Mouse (Mus musculus) gastrocnemius, postnatal 25 days (tissue): Measurements from ENCODE around the gene Fktn. TPM values are rescaled to one million over a fixed set of nuclear protein-coding genes. Genes with fewer than 3 reads are reported as not detected.
"Not testable (repeated sequence)": the region's sequence is repeated elsewhere in the genome, so short reads cannot be mapped to it uniquely, and the experiment has no call there.

Experiments used
- DNase-seq: peaks from one replicate; pipeline ENCODE4 v3.0.0; 2022
- total RNA-seq, 2 experiments: library from RNA; stranded (reverse); gene quantifications; 1 replicate in 1 of 2; 2 replicates in 1 of 2; pipeline ENCODE4 v1.2.3; 2021

Gene Fktn
- total RNA-seq, 2 experiments from 2014 or later, result 7.2 to 7.4 TPM

- DNase-seq, result no peak
These were observed 57.3 kb downstream of the Fktn start for GRCm38 (mm10) chr4:53770958-53771735.

- DNase-seq, result no peak
These were observed 58.2 kb downstream of the Fktn start for GRCm38 (mm10) chr4:53772004-53772403.

- no peak for DNase-seq
These were observed 60.1 kb downstream of the Fktn start for GRCm38 (mm10) chr4:53773911-53774310.

GRCm38 (mm10) chr4:53781396-53781795 lies 67.6 kb downstream of the Fktn start:
- no peak for DNase-seq

- DNase-seq, result no peak
These were observed 68.6 kb downstream of the Fktn start for GRCm38 (mm10) chr4:53782216-53783070.

GRCm38 (mm10) chr4:53785746-53786398 lies 72.1 kb downstream of the Fktn start:
- DNase-seq, result no peak

- no peak for DNase-seq
These were observed 73.1 kb downstream of the Fktn start for GRCm38 (mm10) chr4:53786851-53787250.

GRCm38 (mm10) chr4:53789346-53789745 lies 75.5 kb downstream of the Fktn start:
- DNase-seq, result no peak

- DNase-seq, result no peak
These were observed 80.6 kb downstream of the Fktn start for GRCm38 (mm10) chr4:53794257-53794966.

GRCm38 (mm10) chr4:53795086-53795485 lies 81.3 kb downstream of the Fktn start:
- no peak for DNase-seq

- DNase-seq, result no peak
These were observed 81.9 kb downstream of the Fktn start for GRCm38 (mm10) chr4:53795706-53796105.

- no peak for DNase-seq
These were observed 83.3 kb downstream of the Fktn start for GRCm38 (mm10) chr4:53796865-53797772.

- peak; percentile 16 for DNase-seq
These were observed 85.3 kb downstream of the Fktn start for GRCm38 (mm10) chr4:53798896-53799676.

GRCm38 (mm10) chr4:53799753-53800152 lies 86.0 kb downstream of the Fktn start:
- no peak for DNase-seq

GRCm38 (mm10) chr4:53803674-53804073 lies 89.9 kb downstream of the Fktn start:
- DNase-seq, result not testable (repeated sequence)

- DNase-seq, result not testable (repeated sequence)
These were observed 92.6 kb downstream of the Fktn start for GRCm38 (mm10) chr4:53806428-53806827.

GRCm38 (mm10) chr4:53818320-53818719 lies 104.5 kb downstream of the Fktn start:
- DNase-seq, result no peak

- peak; percentile 37 for DNase-seq
These were observed 109.9 kb downstream of the Fktn start for GRCm38 (mm10) chr4:53823697-53824096.

- DNase-seq, result no peak
These were observed 111.0 kb downstream of the Fktn start for GRCm38 (mm10) chr4:53824831-53825230.
